Mouse (Mus musculus) testis, adult 2 months (tissue): Measurements from ENCODE around the gene Rapgef5.

Experiments
- CTCF ChIP-seq: fragments of 200-500 bp; IDR thresholded peaks from 2 replicates; pipeline ENCODE4 v1.5.1; 2012; ENCODE audit warnings: low read depth, mild to moderate bottlenecking, inconsistent platforms, low read length, moderate library complexity; ENCODE audit not compliant: control insufficient read depth, insufficient read depth, insufficient replicate concordance
- POLR2A ChIP-seq: fragments of 200-500 bp; IDR thresholded peaks from 2 replicates; pipeline ENCODE4 v1.6.1; 2012; ENCODE audit warnings: low read depth, mild to moderate bottlenecking, inconsistent platforms, low read length, moderate library complexity; ENCODE audit not compliant: control insufficient read depth

DNA sequence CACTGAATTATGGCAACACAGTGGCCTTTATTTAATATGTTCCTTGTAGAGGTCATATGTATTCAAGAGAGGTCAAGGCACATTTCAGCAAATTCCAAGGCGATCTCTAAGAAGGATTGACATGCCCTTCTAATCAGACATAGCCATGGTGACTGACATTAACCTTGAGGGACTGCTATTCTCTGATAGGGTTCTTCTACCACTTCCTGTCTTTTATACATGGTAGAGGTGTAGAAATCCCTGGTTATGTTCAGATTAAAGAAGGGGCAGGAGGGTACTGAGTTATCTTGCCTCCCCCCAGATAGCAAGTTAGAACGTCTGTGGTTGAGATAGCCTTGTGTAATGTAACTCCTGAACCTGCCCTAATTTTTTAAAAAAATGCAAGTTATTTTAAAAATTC, 69.1 kb downstream of the Rapgef5 start:
- no peak for TF ChIP-seq CTCF
- TF ChIP-seq POLR2A: no peak
